Mouse (Mus musculus) gastrocnemius, adult 8-10 months (tissue): ENCODE measurements around the gene Npr3. TPM values are rescaled to one million over a fixed set of nuclear protein-coding genes. Genes with fewer than 3 reads are reported as not detected.
"Not testable (repeated sequence)": the region's sequence is repeated elsewhere in the genome, so short reads cannot be mapped to it uniquely, and the experiment has no call there.

ENCODE experiments used
- DNase-seq, 2 experiments: peaks; one replicate each; pipeline ENCODE4 v3.0.0; 2022; ENCODE audit warnings: low spot score in 2 of 2
- total RNA-seq, 4 experiments: library from RNA; stranded (reverse); gene quantifications; 2 replicates each; pipeline ENCODE4 v1.2.4; 2022

Gene Npr3
- total RNA-seq, 4 experiments from 2014 or later: 4.1 to 12.0 (median 6.1) TPM

DNA sequence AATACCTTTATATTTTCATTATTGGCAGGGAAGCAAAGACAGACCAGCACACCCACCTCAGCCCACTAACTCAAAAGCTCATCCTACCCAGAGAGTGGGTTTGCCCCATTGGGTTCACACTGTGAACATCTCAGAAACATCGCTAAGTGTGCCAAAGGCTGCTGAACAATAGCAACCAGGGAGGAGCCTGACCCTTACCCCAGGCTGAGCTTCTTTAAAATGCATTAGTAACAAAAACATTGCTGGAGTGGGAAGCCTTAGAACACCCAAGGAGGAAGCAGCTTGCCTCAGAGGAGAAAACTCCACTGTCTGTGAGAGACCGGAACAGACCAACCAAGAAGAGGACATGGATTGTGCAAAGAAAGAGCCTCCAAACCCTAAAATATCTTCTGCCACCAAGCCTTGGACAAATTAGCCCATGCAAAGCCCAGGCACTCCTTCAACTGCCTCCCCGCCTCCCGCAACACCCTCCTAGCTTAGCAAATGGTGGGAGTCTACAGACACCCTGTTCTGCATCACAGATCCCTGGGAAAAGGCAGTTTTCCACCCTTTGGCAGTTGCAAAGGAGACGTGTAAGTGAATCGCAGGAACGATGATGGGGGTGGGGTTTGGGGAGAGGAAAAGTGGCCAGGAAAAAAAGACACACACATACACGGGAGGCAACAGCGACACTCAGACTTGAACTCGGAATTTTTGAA is 24.4 kb downstream of the Npr3 start:
- no peak for DNase-seq

DNA sequence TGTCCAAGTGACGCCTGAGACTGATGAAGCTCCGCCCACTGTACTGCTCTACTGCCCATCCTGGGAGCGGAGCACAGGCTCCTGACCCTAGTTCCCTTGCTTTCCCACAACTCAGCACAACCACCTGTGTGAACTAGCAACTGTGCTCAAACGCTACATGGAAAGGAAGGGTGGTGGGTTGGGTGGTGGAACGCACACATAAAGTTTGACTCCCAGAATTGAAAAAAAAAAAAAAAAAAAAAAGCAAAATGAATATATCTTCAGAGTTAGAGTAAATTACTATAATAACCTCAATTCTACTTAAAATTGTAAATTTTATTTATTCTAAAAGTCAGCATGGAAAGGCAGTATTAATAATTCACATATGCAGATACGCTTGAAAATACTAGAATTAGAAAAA is 25.3 kb downstream of the Npr3 start:
- no peak for DNase-seq

DNA sequence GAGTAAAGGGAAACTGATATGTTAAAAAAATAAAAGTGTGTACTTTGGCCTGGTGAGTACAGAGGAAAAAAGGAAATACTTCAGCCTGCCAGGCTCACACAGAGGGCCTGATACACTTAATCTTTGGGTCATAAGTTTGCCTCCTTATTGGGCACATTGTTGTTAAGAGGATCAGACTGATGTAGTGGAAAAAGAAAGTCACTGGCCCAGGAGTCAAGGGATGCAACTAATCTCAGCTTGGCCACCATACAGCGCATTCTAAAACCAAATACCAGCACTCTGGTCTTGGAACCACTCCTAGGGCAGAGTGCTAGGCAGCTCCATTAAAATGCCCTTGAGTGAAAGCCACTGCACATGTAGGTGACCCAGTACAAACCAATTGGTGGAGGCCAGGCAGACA is 28.8 kb downstream of the Npr3 start:
- no peak for DNase-seq

DNA sequence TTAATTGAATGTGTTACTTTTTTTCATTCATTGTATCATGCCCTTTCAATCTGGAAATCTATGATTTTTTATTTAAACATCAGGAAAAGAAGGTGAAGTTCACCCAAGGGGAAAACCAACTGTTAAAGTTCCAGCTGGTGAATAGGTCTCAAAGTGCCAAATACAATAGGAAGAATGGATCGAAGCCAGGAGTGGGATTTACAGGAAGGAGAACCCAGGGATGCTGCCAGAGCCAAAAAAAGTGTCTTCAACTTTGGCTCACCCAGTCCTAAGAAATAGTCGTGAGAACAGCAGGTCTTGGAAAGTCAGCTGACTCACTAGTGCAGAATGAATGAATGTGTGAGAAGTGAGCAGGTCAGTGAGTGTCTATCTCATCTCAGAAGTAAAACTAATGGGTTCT is 29.8 kb downstream of the Npr3 start:
- DNase-seq: no peak

DNA sequence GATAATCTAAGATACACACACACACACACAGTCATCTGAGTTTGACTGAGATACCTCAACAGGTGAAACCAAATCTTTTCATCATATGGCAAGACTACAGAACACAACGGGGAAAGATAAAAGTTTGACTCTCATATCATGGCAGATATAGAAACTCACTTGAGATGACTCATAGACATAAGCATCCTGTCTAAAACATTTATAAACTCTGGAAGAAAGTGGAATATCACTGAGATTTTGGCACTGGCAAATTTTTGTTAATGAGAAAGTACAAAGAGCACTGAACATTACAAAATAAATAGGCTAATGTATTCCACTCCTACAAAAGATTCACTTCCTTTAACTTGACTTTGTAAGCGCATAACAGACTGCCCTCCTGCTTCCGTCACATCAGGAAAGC is 40.2 kb downstream of the Npr3 start:
- DNase-seq: no peak

DNA sequence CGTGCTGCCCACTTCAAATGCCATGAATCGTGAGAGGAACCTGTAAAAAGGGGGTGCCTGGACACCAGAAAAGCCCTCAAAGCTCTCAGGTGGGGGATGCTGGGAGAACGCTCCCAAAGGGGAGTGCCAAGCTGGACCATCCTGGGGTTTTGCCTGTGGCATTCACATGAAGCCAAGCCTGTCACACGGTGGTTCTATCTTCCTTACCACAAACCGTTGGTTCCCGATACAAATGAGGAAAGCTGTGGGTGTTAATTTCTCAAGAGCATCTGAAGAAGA is 43.6 kb downstream of the Npr3 start:
- DNase-seq: no peak

DNA sequence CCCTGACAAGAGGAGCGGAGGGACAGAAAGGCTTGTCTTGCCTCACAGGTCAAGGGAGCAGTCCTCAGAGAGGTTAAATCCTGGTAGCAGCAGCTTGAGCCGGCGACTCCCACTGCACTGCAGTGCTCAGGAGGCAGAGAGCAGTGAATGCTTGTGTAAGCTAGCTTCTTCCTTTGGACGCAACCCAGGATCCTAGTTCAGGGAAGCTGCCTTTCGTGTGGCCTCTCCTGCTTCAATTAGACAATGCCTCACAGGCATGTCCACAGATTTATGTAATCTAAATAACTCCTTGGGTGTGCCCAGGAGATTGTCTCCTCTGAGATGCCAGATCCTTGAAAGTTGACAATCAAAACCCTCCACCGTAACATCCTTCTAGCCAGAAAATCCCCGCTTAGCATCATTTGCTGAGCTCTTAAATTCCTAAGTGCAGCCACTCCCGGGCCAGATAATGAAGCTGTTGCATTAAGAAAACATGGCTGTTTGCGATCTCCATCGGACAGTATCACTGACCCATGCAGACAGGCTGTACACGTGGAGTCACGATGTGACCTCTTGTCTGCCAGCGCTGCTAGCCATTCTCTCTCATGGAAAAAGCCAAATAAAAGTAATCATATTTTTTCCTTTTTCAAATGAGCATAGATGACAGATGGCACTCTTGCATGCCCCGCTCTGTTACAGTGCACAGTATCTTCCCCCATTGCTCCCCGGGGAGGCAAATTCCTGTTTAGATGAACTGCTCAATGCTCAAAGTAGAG is 44.1 kb downstream of the Npr3 start:
- DNase-seq: no peak

DNA sequence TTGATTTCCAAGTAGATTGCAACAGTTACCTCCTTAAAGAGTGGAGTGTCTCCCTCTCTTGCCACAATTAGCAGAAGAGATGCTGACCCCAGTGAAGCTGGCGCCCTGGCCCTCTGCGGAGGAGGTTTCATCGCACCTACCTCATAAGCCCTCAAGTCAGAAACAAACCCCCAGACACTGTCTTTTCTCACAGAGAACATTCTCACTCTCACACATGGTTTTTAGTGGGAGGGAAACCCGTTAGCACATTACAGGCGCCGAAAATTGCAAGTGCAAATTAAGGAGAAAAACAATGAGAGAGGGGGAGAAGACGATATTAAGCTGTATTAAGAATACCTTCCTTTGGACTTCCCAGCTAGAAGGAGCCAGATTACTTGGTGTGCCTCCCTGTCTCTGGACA is 44.8 kb downstream of the Npr3 start:
- no peak for DNase-seq

DNA sequence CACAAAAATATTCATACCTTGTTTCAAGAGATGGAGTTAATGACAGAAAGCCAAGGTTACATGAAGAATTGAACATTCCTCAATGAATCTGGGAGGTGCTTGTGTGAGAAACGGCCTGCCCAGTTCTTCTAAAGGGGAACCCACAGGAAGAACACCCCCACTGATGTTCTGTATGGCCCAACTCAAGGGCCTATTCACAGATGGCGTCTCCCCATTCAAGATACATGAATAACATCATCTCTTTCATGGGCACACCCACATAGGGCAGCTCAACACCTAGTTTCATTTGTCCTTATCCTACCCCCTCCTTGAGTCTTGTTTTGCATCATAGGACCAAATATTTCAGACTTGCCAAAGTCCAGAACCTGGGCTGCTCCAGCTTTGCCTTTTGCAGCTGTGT is 46.8 kb downstream of the Npr3 start:
- no peak for DNase-seq

DNA sequence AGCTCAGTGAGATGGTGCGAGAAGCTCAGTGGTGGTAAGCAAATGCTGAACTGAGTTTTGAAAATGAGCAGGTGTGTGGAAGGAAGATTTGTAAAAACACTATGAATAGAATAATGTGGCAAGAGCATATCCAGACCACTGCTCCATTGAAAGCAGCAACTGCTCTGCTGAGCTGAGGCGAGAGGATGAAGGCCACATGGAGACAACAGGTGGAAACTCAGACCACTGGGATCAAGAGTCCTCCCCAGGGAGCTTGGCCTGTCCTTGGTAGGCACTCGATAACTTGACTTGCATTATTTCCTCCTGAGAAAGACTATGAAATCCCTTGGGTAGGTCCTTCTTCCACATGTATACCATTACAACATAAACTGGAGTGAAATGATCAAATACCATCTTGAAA is 47.3 kb downstream of the Npr3 start:
- no peak for DNase-seq

DNA sequence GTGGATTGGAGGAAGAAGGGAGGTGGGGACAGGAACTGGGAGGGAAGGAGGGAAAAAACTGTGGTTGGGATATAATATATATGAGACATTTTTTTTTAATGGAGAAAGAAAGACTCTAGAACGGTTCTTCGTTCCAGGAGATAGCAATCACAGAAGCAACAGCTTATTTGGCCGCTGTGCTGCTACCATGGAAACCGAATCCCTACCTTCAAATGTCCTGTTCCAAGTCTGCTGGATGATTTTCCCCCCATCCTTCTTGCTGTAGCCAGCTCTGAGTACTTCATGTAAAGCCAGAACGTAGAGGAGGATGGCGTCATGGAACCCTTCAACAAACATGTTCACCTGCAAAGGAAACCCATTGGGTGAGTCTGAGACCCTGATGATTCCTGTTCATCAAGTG is 48.7 kb downstream of the Npr3 start:
- no peak for DNase-seq

DNA sequence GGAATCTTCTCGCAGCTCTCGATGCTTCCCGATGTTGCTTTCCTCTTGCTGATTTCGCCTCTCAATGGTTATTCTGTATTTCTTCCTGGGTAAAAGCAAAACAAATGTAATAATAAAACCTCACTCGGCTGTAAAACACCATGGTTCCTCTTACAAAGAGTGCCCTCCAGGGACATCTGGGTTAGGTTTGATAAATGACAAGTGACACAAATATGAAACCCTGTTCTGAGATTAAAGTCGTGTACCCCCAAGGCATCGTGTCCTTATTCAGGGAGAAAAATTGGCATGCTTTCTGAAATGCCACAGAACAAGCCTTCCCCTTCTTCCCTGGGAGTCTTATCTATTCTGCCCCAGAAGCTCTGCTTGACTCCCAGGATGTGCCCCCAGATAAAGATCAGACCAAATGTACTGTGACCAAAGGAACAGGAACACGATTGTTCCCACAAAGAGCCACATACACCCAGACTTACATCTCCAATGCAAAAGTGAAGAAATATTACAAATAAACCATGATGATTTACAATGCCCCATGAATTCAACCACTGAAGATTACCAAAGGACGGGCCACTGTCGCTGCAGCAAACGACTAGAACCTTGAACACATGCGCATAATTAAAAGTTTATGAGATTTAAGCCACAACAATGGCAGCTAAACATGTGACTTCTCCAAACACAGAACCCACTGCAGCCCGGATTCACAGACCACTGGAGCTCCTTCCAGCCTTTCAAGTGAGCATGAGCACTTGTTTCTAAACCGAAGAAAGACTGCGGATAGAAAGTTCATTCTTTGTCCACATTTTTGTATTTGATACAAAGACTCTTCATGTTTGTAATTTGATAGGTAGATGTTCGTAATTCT is 61.7 kb downstream of the Npr3 start:
- no peak for DNase-seq

DNA sequence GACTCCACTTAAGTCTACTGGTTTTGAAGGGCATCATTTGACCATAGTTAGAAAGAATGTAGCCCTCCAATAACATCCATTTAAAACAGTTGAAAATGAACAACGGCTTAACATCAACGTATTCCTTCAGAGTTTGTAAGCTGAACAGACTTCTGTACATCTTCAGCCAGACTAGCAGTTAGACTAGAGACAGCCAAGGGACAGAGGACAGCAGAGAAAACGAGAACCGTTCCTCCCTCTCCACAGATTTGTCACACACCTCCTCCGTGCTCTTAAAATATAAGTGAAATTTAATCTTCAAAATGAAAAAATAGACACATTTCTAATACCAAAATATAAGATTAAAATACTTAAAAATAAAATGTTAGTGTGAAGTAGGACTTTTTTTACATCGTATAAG is 63.0 kb downstream of the Npr3 start:
- no peak for DNase-seq

DNA sequence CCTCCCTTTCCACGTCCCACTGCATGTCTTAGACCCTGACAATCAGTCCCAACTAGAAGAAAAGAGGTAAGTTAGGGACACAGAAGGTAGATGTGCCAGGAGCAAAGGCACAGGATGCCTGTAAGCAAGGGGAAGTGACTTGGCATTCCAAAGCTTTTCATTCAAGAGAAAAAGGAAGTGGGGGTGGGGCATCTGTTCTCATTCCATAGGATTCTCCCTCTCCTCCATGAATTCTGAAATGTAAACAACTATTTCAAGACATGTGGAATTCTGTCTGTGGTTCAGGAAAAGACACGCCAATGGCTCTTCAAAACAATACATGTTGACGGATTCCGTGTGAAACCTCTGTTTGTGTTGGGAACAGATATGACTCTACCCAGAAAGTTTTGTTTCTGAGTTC is 65.3 kb downstream of the Npr3 start:
- DNase-seq: no peak

DNA sequence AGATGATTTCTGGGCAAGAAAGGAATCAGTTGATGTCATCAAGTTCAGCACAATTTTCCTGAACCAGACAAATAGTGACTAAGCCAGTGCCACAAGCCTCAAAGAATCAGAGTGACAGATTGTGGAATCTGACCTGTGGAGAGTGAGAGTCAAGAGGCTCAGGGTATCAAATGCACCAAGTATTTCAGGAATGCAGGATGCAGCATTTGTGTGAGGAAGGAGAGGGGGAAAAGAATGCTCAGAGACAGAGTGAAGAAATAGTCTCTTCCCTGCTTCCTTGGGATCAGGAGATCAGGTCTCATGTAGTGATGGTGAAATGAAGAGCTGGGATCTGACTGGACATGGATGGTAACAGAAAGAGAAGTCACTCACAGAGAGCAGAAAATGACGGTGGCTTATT is 71.2 kb downstream of the Npr3 start:
- no peak for DNase-seq

DNA sequence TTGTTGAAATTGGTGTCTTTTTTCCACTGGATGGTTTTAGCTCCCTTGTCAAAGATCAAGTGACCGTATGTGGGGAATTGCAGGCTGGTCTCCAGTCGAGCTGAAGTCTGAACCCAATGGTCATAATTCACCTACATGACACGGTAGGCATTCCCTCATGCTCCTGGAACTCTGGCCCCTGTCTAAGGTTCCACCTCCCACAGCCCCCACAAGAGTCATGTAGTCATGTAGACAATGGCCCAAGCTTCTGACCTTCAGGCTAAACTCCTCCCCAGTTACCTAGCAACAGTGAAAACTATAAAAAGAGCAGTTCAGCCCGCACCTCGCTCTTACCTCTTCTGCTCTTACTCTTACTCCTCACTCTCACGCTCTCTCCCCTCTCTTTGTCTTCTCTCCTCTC is 84.7 kb downstream of the Npr3 start:
- not testable (repeated sequence) for DNase-seq

DNA sequence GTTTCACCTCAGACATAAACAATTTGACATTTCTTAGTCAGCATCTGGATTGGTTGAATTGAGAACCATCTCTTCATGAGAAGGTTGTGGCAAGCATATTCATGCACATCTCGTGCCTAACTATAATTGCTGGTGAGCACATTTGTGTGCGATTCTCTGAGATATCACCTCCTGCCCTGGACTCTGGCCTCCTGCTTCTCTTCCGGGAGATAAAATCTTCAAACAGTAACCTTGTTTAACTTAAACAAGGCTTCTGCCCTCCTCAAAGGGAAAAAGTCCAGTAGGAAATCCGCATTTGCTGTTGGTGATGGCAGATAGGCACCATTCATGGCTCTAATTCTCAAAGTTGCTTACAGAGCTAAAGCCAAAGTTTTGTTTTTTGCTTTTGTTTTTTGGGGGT is 91.5 kb downstream of the Npr3 start:
- DNase-seq: no peak

DNA sequence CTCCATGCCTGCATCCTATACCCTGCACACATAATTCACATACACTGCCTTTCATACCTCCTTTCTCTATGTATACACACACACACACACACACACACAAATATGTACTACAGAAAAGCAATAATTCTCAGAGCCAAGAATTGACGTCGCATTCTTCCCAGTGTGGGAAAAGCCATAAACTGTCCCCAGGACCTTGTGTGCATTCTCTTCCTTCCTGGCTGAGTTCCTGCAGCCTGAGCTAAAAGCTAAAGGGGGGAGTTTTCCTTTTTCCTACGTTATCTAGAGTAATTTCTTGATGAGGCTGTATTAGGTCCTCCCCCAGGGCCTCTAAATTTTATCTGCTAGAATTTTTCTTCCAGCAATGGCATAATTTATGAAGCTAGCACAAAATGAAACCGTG is 103.5 kb downstream of the Npr3 start:
- no peak for DNase-seq

DNA sequence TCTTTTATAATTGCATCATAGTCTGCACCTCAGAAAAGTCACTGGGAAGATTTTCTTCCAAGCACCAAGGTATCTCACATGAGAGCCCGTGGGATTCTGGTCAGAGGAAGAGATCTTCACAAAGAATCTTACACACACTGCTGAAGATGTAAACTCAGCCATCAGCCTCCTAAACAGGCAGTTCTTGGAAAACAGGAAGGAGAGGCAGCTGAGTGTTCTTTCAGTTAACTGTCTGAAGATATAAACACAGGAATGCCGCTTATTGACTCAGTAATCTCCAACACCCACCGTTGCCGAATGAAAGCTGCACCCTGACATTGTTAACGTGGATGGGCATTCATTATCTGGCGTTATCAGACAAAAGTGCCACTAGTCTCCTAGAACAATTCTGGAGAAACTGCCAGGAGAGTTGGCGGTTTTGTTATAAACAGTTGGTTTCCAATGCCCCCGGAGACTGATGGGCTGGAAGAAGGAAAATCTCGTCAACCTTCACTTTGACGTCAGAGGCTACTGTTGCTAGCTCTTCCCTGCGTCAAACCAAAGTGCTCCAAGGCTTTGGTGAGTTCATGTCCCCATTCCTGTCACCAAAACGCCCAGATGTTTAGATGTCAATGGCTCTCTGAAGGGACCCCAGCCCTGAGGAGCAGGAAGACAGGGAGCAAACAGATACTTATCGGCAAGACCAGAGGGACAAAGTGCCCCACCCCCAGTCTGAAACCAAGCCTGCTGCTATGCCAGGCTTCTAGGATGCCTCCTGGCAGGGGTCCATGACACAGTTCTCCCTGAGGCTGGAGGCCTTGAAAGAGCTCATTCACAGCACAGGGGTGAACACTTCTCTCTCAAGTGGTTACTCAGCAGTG is 105.0 kb downstream of the Npr3 start:
- DNase-seq: no peak

DNA sequence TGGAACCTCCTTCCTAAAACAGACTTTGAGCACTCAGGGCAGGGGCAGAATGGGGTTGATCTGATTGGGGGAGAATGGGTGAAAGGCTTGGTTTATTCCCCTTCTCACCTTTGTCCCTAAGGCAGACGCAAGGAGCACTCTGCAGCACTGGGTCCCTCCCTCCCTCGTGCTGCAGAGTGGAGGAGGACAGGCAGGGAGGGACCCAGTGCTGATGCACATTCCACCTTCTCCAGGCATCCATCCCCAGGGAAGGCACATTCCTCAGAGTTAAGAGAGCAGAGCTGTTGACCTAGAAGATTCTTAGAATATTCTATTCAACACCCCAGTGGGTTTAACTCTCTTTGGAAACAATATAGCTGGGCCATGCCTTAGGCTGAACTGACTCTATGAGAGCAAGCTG is 112.5 kb downstream of the Npr3 start:
- no peak for DNase-seq
